Mouse (Mus musculus) heart, embryonic 11.5 days (tissue): ENCODE results near the gene Gpr4. TPM values are rescaled to one million over a fixed set of nuclear protein-coding genes. Genes with fewer than 3 reads are reported as not detected.

ENCODE experiments used
- ATAC-seq: fragments of 200-750 bp; cut with Nextera tagmentation; replicated peaks from 2 replicates; pipeline ENCODE4 v1.8.0; 2017; ENCODE audit warnings: moderate library complexity; ENCODE audit not compliant: insufficient number of reproducible peaks, low FRiP score, low TSS enrichment
- H3K27ac ChIP-seq: fragments of 300-500 bp; sonication (generic); 2 replicates; pipeline ENCODE4 v1.5.1; 2014; ENCODE audit warnings: mild to moderate bottlenecking, low read depth, low read length
- H3K27me3 ChIP-seq: fragments of 300-500 bp; sonication (generic); 2 replicates; pipeline ENCODE4 v1.6.1; 2014; ENCODE audit warnings: mild to moderate bottlenecking, low read length, mixed read lengths; ENCODE audit not compliant: control insufficient read depth, insufficient read depth
- H3K36me3 ChIP-seq: fragments of 300-500 bp; sonication (generic); 2 replicates; pipeline ENCODE4 v1.6.1; 2014; ENCODE audit warnings: mild to moderate bottlenecking, low read length, moderate library complexity, mixed read lengths; ENCODE audit not compliant: control insufficient read depth, insufficient read depth
- H3K4me1 ChIP-seq: fragments of 300-500 bp; sonication (generic); 2 replicates; pipeline ENCODE4 v1.6.1; 2014; ENCODE audit warnings: low read length; ENCODE audit not compliant: control insufficient read depth, insufficient read depth
- H3K4me2 ChIP-seq: fragments of 300-500 bp; sonication (generic); 2 replicates; pipeline ENCODE4 v1.6.1; 2014; ENCODE audit warnings: mild to moderate bottlenecking, moderate library complexity
- H3K4me3 ChIP-seq: fragments of 300-500 bp; sonication (generic); 2 replicates; pipeline ENCODE4 v1.5.1; 2014; ENCODE audit warnings: low read depth, low read length
- H3K9ac ChIP-seq: fragments of 300-500 bp; sonication (generic); 2 replicates; pipeline ENCODE4 v1.6.1; 2014; ENCODE audit warnings: mild to moderate bottlenecking, low read depth, low read length, moderate library complexity
- H3K9me3 ChIP-seq: fragments of 300-500 bp; sonication (generic); replicated peaks from 2 replicates; pipeline ENCODE4 v1.6.1; 2016; ENCODE audit warnings: low read length; ENCODE audit not compliant: control insufficient read depth
- WGBS: fragments of 180-500 bp; shearing (Covaris S2); extraction: QIAGEN DNeasy Blood & Tissue Kit; methylation state at CpG from one replicate; pipeline ENCODE4 v1.1.7; 2014; ENCODE audit not compliant: insufficient replicate concordance; 5-methylcytosine and 5-hydroxymethylcytosine counted together
- polyA plus RNA-seq: library from polyadenylated mRNA; unstranded; fragments of >200 nt; fragmentation: Nextera tagmentation; extraction: Ambion mirVana; gene quantifications from 2 replicates; pipeline ENCODE4 v1.2.1, GENCODE M21; 2014

Gpr4 gene
- polyA plus RNA-seq, 1 experiment from 2014 or later: 1.3 TPM

GRCm38 (mm10) chr7:19265928-19266822, 53.8 kb downstream of the Gpr4 start:
- 70% methylated on average over 10 of the region's 10 CpGs for WGBS
- H3K9me3 ChIP-seq: no peaks in the 10 kb centered on the region
- peak overlapping the region; percentile 50; the same call in 1 of the 2 replicates for H3K27ac ChIP-seq
- peaks cover 26% of the 10 kb centered on the region for H3K36me3 ChIP-seq
- no peaks in the 10 kb centered on the region for H3K27me3 ChIP-seq
- H3K4me2 ChIP-seq: 0 out of 2 replicates have a peak overlapping the region, but pooled peaks have one; percentile 45
- peaks cover 48% of the 10 kb centered on the region for H3K4me1 ChIP-seq
- no peak overlapping the region for H3K4me3 ChIP-seq
- peak overlapping the region; percentile 12; the same call in 1 of the 2 replicates for H3K9ac ChIP-seq
- ATAC-seq: no peak

- no peak for ATAC-seq
- Histone ChIP-seq H3K9ac (no peak overlapping the region), H3K27me3 (no peaks in the 10 kb centered on the region), H3K36me3 (peaks cover 21% of the 10 kb centered on the region), H3K27ac (no peak overlapping the region), H3K9me3 (no peaks in the 10 kb centered on the region), H3K4me3 (no peak overlapping the region), H3K4me2 (no peak overlapping the region), H3K4me1 (peaks cover 48% of the 10 kb centered on the region)
- 54% methylated on average over 10 of the region's 10 CpGs for WGBS
Measured at GRCm38 (mm10) chr7:19267051-19267450, 54.7 kb downstream of the Gpr4 start.

- WGBS: 41% methylated on average over 10 of the region's 10 CpGs
- H3K9ac ChIP-seq: peak overlapping the region; percentile 98
- H3K4me2 ChIP-seq: peak overlapping the region; percentile 86
- peak overlapping the region; percentile 98 for H3K27ac ChIP-seq
- H3K9me3 ChIP-seq: no peaks in the 10 kb centered on the region
- H3K4me1 ChIP-seq: peaks cover 48% of the 10 kb centered on the region
- peak overlapping the region; percentile 95 for H3K4me3 ChIP-seq
- no peak; the same call in 1 of the 2 replicates for ATAC-seq
- peaks cover 5% of the 10 kb centered on the region for H3K36me3 ChIP-seq
- no peaks in the 10 kb centered on the region for H3K27me3 ChIP-seq
Measured at GRCm38 (mm10) chr7:19268993-19269681, 56.8 kb downstream of the Gpr4 start.

- H3K27me3 ChIP-seq: no peaks in the 10 kb centered on the region
- peak overlapping the region; percentile 95 for H3K4me3 ChIP-seq
- no peaks in the 10 kb centered on the region; the same call in 1 of the 2 replicates for H3K36me3 ChIP-seq
- H3K4me2 ChIP-seq: peak overlapping the region; percentile 86
- WGBS: under 1% methylated on average over 19 of the region's 19 CpGs
- no peaks in the 10 kb centered on the region for H3K9me3 ChIP-seq
- peaks cover 45% of the 10 kb centered on the region for H3K4me1 ChIP-seq
- peak overlapping the region; percentile 98 for H3K27ac ChIP-seq
- H3K9ac ChIP-seq: peak overlapping the region; percentile 98
- peak; percentile 69 for ATAC-seq
Measured at GRCm38 (mm10) chr7:19269721-19270441, 57.5 kb downstream of the Gpr4 start.

- ATAC-seq: no peak
- WGBS: under 1% methylated on average over 16 of the region's 21 CpGs
- H3K4me3 ChIP-seq: peak overlapping the region; percentile 95
- H3K36me3 ChIP-seq: no peaks in the 10 kb centered on the region; the same call in 1 of the 2 replicates
- H3K9ac ChIP-seq: peak overlapping the region; percentile 98
- no peaks in the 10 kb centered on the region for H3K9me3 ChIP-seq
- peaks cover 37% of the 10 kb centered on the region for H3K4me1 ChIP-seq
- peak overlapping the region; percentile 98 for H3K27ac ChIP-seq
- H3K27me3 ChIP-seq: no peaks in the 10 kb centered on the region
- H3K4me2 ChIP-seq: peak overlapping the region; percentile 86
Measured at GRCm38 (mm10) chr7:19270509-19271237, 58.3 kb downstream of the Gpr4 start.

GRCm38 (mm10) chr7:19271238-19272172, 59.2 kb downstream of the Gpr4 start, which contains the start of gene Vasp:
TSS of gene Vasp (minus strand) at chr7:19271817.
- no peaks in the 10 kb centered on the region for H3K9me3 ChIP-seq
- peak within 1 kb of the TSS; percentile 98 for H3K9ac ChIP-seq
- no peaks in the 10 kb centered on the region for H3K27me3 ChIP-seq
- ATAC-seq: peak; percentile 70
- no peaks in the 10 kb centered on the region for H3K36me3 ChIP-seq
- WGBS: 0% methylated on average over 54 of the region's 62 CpGs
- H3K4me3 ChIP-seq: peak within 1 kb of the TSS; percentile 95
- H3K4me1 ChIP-seq: peaks cover 29% of the 10 kb centered on the region
- H3K4me2 ChIP-seq: peak within 1 kb of the TSS; percentile 86
- H3K27ac ChIP-seq: peak within 1 kb of the TSS; percentile 98

- Histone ChIP-seq H3K27ac (peak overlapping the region; percentile 98), H3K4me1 (peaks cover 21% of the 10 kb centered on the region), H3K4me2 (peak overlapping the region; percentile 86), H3K36me3 (no peaks in the 10 kb centered on the region), H3K27me3 (no peaks in the 10 kb centered on the region; the same call in 1 of the 2 replicates), H3K9me3 (no peaks in the 10 kb centered on the region), H3K9ac (peak overlapping the region; percentile 98), H3K4me3 (peak overlapping the region; percentile 95)
- WGBS: under 1% methylated on average over 36 of the region's 36 CpGs
- ATAC-seq: peak; percentile 60
Measured at GRCm38 (mm10) chr7:19272173-19272764, 59.9 kb downstream of the Gpr4 start.
